Mouse (Mus musculus) mesoderm, embryonic 11.5 days (tissue): ENCODE results near the gene Nkx2-2.

Source experiments
- DNase-seq: peaks from one replicate; pipeline ENCODE4 v3.0.0-alpha.2; 2012; ENCODE audit warnings: low read depth, low spot score

Gene Nkx2-2

DNA sequence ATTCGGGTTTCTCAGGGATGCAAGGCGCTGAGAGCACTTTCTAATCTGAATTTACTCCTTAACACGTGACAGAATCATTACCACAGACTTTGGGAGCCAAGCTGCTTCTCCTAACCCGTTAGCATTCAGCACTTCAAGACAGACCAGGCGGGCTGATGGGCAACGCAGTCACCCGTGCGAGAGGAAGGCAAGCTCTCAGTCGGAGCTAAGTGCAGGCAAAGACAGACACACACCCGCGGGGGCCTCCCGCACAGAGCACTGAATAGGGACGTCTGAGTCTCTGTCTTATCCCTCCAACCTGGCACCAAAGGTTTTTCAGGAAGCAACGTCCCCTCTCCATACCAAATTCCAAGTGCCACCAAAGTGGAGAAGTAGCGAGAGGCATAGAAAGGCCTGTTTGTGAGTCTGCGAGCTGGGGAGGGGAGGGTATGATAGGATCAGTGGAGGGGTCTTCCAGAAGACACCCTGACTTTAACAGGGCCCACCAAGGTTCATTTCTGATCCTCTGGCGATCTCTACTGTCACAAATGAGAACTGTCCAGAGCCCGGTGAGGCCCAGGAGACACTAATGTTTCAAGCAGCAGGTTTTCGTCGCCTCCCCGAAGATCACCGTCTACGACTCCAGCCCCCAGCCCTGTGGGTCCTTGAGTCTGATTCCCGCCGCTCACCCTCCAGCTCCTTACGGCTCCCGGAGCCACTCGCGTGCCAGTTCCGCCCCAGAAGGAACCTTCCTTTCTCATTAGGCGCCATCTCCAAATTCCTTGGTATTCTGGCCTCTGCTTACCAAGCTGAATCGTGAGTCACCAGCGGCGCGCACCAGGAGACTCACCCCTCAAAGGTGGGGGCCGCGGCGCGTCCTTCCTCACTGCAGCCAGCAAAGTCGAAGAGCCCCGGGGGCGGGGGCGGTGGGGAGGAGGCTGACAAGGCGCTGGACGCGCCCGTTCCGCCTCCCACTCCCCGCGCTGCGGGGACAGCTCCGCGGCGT lies at the start of gene Nkx2-2:
TSS of gene Nkx2-2 (minus strand) at position 973 of the 985 bp plus-strand sequence.
- peak; percentile 34 for DNase-seq

DNA sequence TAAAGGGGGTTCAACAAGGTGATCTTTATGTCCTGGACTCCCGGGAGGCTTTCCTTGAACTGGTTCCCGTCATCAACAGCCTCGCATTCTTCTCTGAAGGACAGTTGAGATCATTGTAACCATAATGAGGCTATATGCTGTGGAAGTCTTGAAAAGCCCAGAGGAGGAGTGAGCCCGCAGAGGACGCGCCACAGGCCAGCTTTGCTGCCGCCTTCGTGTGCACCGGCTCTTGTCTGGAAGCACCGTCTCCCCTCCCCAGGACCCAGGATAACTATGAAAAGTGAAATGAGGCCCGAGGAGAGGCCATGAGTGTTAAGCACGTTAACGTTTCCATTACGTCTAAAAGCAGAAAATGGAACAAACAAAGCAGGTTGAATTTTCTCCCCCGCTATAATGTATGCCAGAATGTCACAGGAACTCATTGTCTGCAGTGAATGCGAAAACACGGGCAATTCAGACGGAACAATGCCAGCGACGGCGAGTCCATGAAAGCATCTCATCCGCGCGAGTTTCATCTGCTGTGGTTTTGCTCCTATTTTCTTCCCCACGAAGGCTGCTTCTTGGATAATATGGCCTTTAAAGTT lies 41.8 kb upstream of the Nkx2-2 start:
- no peak for DNase-seq

DNA sequence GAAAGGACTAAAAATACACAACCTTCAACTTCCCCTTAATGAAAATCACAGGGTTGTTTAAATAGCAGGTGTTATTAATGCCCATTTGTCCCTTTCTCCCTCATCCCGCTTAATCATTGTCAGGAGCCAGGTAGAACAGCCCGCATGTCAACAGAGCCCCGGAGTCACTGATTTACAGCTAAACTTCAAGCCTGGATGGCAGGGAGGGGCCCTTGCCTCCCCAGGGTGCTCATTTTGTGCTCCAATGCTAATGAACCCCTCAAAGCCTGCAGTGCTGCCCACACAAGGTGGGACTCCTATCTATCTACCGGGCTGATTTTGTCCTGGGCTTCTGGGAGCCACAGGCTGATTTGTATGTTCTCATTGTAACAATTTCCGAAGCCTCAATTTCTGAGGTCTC lies 37.1 kb upstream of the Nkx2-2 start:
- no peak for DNase-seq

DNA sequence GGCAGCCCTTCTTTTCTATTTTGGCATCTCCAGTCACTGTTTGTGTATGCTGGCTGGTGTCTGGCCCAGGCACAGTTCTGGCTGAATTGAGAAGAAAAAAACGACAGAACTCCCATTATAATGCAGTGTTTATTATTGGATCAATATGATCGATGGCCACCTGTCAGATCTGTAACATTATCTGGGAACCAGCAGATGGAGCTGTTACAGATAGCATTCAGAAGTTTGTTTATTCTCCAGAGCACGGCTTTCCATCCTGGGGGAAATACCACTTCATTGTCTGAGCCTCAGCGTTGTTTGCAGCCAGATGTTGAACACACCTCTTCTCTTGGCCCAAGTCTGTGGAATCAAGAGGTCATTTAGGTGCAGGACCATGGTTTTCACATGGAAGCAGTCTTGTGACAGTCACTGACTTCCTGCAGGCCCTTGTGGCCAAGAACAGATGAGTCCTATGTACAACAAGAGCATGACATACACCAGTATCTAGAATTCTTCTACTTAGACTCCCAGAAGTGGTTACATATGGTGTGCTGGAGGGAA lies 11.1 kb upstream of the Nkx2-2 start:
- no peak for DNase-seq

DNA sequence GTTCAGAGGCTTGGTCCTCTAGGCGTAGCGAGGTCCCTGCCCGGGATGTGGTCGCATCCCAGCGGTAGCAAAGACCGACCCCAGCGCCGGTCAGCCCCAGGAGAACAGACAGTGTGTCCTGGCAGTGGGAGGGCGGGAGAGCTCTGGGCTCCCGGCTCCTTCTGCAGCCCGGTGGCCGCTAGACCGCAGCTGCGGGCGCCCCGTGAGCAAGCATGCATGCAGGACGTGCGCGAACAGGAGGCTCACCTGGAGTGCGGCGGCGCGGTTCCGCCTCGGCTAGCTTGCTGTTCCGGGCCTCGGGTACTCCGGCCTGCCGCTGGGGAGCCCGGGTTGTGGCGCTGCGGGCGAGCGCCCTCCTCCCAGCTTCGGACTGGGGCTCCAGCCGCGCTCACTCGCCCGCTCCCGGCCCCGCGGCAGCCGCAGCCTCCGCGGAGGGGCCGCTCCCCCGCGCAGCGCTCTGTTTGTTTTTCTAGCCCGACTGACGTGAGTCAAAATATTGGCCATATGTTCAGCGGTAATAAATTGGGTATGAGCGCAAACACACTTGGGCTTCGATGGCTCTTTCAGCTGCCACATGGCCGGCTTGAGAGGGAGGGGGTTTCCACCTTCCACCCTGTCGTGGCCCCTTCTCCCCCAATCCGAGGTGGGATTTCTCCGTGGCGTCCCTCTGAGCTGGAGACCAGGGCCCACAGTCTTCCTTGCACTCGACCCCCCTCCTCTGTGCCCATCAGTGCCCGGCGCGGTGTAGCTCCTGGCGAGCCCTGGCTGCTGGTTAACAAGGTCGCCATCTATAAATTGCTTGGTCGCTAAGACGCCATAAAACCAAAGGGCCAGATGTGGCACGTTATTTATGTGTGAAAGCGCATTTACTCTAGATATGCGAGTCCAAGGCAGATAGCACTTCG lies 920 bp upstream of the Nkx2-2 start:
- DNase-seq, result peak; percentile 41

DNA sequence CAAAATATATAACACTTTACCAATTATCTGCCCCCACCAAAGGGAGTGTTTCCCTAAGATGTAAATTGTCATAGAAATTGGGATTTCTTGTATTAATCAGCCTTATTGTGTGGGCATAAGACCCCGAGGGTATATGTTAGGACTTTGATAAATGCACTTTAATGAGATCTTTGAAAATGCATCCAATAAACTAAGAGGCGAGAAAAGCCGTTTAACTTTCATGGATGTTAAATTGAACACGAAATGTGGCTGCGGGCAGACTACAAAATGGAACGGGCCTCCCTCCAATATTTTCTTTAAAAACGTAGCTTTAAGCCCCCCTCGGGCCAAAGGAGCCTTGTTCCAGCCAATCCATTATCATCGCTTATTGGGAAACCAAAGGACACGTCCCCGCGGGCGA lies 1.3 kb downstream of the Nkx2-2 start:
- no peak for DNase-seq

DNA sequence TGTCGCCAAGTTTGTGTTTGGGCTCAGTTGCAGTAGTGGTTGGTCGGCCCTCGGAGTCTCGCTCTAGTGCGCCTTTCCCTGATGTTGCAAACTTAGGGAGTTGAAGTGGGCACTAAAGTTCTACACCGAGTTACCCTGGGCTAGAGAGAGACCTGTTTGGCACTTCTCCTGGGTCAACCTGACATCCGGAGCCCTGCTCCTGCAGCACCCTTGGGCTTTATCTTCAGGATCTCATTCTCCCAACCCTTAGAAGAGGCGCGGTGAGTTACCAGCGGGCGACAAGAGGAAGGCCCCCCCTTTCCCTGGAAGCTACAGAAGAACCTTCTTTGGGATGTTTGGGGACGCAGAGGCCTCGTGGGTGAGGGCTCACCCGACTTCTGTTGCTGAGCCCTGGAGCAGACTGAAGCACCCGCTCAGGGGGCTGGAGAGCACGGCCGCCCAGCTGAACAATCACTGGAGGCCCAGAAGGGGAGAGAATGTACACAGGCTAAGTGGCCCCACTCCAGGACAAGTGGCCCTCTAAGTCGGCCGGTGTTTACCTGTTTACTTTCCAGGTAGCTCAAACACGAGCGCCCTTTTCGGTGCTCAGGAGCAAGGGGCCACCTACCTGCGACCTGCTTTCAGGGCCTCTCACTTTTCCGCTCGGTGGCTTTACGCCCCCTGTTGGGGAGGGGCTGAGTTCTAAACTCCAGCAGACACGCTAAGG lies 3.6 kb downstream of the Nkx2-2 start:
- no peak for DNase-seq

DNA sequence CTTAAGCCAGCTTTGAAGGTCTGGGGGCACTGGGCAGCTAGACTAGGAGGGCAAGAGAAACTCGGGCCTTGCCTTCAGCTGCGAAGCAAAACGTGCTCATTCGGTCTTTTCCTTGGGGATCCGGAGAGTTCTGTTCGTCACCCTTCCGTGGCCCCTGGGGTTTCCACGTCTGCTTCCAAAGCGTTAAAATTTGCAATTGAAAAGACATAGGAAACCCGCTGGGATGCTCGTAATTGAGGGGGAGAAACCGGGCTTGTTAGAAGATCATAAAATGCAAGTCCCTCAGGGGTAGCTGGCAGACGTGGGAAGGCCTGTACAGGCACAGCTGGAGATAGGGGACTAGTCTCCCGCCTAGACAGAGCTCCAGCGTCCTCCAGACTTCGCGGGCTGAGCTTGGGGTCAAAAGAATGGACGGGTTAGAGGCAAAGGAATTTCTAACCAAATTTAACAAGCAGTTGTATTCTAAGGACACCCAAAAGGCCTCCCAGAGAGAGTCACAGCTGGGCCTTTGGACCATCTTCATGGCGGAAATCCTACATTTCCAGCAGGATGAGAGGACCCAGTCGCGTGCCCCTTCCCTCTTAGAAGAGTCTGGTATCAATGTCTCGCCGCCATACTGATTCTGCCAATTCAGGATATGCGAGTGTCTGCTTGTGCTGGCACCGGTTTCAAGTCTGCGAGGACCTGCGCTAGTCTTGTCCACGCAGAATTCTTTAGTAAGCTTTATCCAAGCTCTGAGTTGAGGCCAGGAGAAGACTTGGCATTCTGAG lies 4.3 kb downstream of the Nkx2-2 start:
- DNase-seq, result peak; percentile 45

DNA sequence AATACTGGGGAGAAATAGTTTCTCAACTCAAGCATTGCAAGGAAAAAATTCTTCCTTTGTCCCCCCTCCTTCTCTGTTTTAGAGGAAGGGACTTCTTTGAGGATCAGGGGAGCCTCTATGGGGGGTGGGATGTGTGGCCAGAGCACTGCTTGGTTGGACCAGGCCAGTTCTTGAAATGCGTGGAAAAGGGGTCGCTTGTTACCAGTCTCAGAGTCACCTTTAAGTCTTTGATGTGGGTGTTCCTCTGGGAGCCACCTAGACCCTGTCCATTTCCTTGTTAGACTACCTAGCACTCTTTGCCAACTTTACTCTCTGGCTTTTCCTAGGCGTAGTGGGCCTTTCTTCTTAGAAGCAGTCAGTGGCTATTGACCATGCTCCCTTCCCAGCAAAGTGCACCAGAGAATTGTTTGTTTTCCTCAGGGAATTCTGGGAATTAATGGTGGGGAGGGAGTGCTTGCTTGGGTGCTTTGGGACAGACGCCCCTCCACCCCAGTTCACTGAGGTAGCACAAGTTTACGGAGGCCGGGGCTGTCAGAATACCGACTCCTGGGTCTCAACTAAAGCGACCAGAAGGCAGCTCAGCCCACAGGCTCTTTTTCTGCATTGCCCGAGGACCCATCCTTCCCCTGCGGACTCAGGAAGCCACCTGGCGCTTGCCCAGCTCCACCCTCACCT lies 5.0 kb downstream of the Nkx2-2 start:
- no peak for DNase-seq

DNA sequence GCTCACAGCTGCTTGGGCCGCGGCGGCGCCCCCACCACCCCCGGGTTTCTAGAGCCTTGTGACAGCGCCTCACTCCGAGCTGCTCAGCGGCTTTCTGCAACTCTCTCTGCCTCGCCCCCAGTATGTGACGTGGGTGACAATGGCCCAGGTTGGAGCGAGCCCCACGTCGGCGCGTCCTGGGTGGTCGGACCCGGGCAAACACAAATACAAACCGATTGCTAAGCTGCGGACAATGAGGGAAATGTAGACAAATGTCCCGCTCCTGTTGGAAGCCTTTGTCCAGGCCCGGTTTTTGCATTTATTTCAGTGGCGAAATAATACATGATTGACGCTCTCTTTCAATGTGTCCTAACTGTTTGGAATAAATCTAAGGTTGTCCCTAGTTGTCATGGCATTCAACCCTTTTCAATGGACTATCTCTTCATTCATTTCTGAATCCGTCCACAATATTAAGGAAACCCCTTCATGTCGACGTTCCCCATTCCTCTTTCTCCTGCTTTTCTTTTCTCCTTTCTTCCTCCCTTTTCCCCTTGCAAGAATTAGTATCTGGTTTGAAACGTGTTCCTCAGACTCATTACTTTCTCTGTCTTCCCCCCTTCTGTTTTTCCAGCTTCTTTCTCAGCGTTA lies 5.9 kb downstream of the Nkx2-2 start:
- DNase-seq, result peak; percentile 59

DNA sequence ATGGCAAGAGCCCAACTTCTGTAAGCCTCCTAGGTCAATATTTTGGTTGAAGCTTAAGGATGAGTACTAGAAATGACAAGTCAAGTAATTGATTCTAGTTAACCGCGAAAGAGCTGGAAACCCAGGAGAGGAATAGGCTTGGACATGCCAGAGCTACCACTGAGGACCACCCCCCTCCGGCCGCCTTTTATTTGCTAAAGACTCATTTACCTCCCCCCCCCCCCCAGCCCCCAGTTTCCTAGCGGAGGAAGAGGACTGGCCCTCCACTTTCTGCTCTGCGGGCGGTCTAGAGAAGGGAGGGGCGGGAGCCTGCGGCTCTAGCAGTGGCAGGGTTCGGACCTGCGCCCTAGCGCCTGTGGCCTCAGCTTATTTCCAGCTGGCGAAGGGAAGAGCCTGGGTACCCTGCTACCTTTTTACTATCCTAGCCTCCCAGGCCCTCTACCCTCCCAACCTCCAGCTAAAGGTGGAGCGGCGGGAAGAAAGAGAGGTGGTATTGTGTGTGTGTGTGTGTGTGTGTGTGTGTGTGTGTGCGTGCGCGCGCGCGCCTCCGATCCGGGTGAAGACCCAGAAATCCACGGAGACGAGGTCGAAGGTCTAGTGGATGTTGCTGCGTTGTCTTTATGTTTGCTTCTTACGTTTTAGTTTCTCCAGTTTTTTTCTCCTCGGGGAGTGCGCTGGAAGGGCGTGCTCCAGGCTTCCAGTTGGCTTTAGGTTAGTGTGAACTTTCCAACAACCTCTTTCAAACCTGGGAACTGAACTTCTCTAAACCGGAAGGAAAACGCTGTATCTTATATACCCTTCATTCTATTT lies 6.8 kb downstream of the Nkx2-2 start:
- no peak for DNase-seq

DNA sequence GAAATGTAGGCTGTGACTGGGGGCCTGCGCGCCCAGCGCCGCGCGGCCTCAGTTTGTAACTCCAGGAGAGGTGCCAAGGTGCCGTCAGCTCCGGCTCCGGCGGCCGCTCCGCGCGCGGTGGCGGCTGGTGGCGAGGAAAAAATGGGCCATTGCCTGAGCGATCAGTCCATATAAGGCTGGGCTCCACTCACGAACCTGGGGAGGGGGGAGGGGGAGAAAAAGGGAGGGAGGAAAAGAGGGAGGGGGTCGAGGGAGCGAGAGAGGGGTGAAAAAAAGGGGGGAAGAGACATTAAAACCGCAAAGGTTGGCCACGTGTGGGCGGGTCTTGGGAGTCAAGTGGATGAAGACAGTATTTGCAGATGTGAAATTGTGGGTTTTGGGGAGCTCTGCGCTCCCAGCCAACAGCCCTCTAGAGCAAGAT lies 7.8 kb downstream of the Nkx2-2 start:
- peak; percentile 34 for DNase-seq

DNA sequence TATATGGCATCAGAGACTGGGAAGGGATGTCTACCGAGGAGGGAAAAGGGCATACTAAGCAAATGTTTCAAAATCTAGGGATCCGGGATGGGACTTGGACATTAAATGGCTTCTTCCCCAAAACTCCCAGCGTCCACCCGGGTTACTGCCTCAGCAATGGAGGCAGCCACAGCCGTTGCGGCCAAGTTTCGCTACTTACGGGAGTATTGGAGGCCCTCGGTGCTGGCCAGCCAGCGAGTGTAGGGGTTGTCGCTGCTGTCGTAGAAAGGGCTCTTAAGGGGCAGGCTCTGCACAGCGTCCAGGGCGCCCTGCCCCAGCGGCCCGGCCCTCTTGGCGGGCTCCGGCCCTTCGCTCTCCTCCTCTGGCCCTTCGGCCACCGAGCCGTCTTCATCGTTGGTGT lies 8.5 kb downstream of the Nkx2-2 start:
- DNase-seq, result peak; percentile 37

DNA sequence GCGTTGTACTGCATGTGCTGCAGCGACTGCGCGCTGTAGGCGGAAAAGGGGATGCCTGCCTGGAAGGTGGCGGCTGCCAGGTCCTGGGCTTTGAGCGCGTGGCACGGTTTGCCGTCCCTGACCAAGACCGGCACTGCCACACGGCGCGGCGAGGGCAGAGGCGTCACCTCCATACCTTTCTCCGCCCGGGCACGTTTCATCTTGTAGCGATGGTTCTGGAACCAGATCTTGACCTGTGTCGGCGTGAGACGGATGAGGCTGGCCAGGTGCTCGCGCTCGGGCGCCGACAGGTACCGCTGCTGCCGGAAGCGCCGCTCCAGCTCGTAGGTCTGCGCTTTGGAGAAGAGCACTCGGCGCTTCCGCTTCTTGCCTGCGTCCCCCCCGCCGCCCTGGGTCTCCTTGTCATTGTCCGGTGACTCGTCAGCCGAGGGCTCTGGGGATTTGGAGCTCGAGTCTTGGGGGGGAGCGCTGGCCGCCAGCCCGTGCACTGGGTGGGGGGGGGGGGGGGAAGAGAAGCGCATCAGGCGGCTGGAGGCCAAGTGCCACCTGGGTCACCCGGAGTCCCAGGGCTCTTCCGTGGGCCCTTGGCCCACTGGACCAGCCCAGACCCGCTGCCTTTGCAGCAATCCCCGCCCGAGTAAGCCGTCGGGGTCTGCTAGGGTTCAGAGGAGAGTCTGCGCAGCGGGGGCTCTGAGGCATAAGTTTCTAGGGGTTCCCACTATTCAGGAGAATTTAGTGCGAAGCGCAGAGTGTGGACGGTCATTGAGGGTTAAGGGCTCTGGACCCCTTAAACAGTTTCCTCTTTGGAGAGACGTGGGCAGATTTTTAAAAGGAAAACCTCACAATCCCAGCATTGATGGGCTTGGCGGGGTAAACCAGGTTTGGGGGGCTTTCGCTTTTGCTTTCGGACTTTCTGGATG lies 9.7 kb downstream of the Nkx2-2 start:
- DNase-seq, result no peak

DNA sequence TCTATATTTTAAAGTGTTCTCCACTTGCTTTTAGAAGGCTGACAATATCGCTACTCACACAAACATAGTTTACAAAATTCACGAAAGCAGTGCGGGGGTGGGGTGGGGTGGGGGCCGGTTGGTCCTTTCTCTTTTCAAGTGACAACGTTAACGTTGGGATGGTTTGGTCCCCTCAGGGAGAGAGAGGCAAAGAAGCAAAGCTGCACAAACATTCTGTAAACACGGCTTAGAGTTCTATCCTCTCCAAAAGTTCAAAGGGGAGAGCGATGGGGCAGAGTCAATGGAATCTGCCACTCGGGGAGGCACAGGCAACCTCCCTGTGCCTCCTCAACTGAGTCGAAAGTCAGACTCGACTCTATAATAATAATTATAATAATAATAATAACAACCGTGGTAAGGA lies 10.5 kb downstream of the Nkx2-2 start:
- no peak for DNase-seq

DNA sequence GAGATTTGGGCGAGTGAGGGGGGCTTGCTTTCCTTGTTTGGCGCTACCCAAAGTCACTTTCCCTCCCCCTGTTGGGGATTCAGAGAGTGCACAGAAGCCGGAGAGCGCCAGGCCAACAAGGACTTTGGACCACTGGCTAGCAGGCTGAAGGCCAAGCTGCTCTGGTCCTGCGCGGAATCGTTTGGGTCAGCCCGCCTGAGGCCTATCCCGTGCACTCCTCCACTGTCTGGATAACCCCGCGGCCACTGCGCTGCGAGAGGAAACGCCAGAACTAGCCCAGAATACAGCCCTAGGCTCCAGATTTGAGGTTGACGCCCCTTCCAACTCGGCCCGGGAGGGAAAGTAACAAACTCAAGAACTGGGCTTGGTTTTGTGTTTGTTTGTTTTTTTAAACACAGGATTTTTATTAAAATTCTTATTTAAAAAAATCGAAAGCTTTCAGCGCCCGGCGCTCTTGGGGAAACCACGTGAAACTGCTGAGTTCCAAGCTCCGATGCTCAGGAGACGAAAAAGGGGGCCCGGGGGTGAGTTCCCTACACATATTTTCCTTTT lies 11.3 kb downstream of the Nkx2-2 start:
- no peak for DNase-seq
